Mouse (Mus musculus) hindbrain, embryonic 10.5 days (tissue): ENCODE results near the gene Eci2. TPM values are rescaled to one million over a fixed set of nuclear protein-coding genes. Genes with fewer than 3 reads are reported as not detected.
"Not testable (repeated sequence)": the region's sequence is repeated elsewhere in the genome, so short reads cannot be mapped to it uniquely, and the experiment has no call there.

Source experiments
- DNase-seq: peaks from one replicate; pipeline ENCODE4 v3.0.0-alpha.2; 2017; ENCODE audit warnings: low spot score
- H3K27ac ChIP-seq: fragments of 300-500 bp; sonication (generic); 2 replicates; pipeline ENCODE4 v1.5.1; 2016; ENCODE audit warnings: mild to moderate bottlenecking, moderate library complexity
- H3K27me3 ChIP-seq: fragments of 300-500 bp; sonication (generic); 2 replicates; pipeline ENCODE4 v1.6.1; 2016; ENCODE audit warnings: mild to moderate bottlenecking; ENCODE audit not compliant: poor library complexity, insufficient read depth, severe bottlenecking
- H3K36me3 ChIP-seq: fragments of 300-500 bp; sonication (generic); 2 replicates; pipeline ENCODE4 v1.6.1; 2016; ENCODE audit warnings: mild to moderate bottlenecking, moderate library complexity
- H3K4me1 ChIP-seq: fragments of 300-500 bp; sonication (generic); replicated peaks from 2 replicates; pipeline ENCODE4 v1.6.1; 2016; ENCODE audit warnings: mild to moderate bottlenecking
- H3K4me3 ChIP-seq: fragments of 300-500 bp; sonication (generic); 2 replicates; pipeline ENCODE4 v1.5.1; 2016; ENCODE audit warnings: mild to moderate bottlenecking, moderate library complexity
- H3K9me3 ChIP-seq: fragments of 300-500 bp; sonication (generic); 2 replicates; pipeline ENCODE4 v1.6.1; 2016; ENCODE audit warnings: mild to moderate bottlenecking, moderate library complexity
- WGBS: fragments of 180-500 bp; shearing (Covaris S2); methylation state at CpG from one replicate; pipeline ENCODE4 v1.1.7; 2016; 5-methylcytosine and 5-hydroxymethylcytosine counted together
- polyA plus RNA-seq: library from polyadenylated mRNA; unstranded; fragments of >200 nt; fragmentation: Nextera tagmentation; extraction: Ambion mirVana; gene quantifications from 2 replicates; pipeline ENCODE4 v1.2.1, GENCODE M21; 2016

Gene Eci2
- polyA plus RNA-seq, 1 experiment from 2014 or later, result 103 TPM

DNA sequence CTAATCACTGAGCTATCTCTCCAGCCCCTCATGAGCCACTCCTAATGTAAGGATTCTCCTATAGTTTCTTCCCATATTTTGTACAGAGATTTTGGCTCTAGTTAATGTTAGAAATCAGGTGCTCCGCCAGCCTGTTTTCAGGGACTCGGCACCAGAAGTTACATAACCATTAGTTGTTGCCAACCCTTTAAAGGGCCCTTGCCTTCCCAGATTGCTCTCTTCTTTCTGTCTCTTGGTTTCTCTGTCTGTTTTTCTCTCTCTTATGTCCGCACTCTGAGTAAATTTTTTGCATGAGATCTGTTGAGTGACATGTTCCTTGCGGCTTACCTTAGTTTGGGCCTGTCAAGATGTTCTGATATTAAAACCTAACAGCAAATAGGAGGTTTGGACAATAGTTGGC, 50.8 kb downstream of the Eci2 start:
- WGBS, result 92% methylated on average over 4 of the region's 4 CpGs
- no peak for DNase-seq
- Histone ChIP-seq H3K27ac (no peak overlapping the region), H3K4me1 (no peaks in the 10 kb centered on the region), H3K36me3 (peaks cover 51% of the 10 kb centered on the region), H3K27me3 (no peaks in the 10 kb centered on the region), H3K4me3 (no peak overlapping the region), H3K9me3 (no peaks in the 10 kb centered on the region)

DNA sequence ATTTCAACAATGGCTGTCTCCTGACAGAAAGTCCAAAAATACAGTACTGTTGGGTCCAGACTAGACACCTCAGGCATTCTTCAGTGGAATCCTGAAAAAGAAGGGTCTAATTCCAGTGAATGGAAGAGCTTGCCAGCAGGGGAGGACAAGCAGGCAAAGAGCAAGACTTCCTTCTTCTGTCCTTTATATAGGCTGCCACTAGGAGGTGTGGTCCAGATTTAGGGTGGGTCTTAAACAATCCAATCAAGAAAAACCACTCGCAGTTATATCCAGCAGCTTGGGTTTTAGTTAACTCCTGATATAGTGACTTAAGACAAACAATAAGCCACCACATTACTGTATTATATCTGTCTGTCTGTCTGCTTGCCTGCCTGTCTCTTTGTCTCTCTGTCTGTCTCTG, 53.1 kb downstream of the Eci2 start:
- Histone ChIP-seq H3K9me3 (no peaks in the 10 kb centered on the region), H3K27ac (no peak overlapping the region), H3K4me1 (no peaks in the 10 kb centered on the region), H3K27me3 (no peaks in the 10 kb centered on the region), H3K4me3 (no peak overlapping the region), H3K36me3 (peaks cover 29% of the 10 kb centered on the region)
- 67% methylated on average over 1 of the region's 1 CpGs for WGBS
- DNase-seq, result no peak

DNA sequence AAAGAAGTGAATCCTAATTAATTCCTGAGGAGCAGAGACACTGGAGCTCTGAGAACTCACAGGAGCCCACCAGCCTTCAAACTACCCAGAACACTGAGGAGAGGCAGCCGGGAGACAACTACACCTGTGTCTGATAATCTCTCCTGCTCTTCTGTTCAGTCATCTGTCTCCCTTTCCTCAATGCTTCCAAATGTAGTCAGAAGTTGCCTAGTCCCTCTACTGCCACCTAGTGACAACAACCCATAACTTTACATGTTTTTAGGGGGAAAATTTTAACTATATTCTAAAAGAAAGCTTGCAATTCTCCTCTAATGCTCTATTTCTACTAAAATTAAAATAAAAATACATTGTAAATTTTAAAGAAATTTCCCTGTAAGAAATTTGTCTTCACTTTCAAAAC, 53.7 kb downstream of the Eci2 start:
- DNase-seq, result no peak
- Histone ChIP-seq H3K9me3 (no peaks in the 10 kb centered on the region), H3K36me3 (peaks cover 22% of the 10 kb centered on the region), H3K4me1 (no peaks in the 10 kb centered on the region), H3K4me3 (no peak overlapping the region), H3K27ac (no peak overlapping the region), H3K27me3 (no peaks in the 10 kb centered on the region)
- 35% methylated on average over 1 of the region's 1 CpGs for WGBS

DNA sequence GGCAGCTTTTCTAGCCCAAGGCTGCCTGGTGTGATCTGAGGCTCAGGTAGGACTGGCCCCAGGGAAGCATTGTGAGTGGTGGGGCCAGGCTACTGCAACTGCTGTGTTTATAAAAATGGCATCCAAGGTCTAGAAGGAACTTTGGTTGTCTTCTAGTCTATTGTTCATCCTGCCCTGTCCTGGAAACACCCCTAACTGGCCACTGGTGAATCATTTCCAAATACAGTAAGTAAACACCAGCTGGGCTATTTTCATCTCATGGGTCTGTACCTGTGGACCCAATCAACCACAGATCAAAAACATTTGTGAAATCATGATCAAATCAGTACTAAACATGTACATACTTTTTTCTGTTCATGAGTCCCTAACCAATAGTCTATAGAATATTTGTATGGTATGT, 54.4 kb downstream of the Eci2 start:
- DNase-seq, H3K27ac ChIP-seq, H3K9me3 ChIP-seq, H3K4me1 ChIP-seq, H3K4me3 ChIP-seq, H3K27me3 ChIP-seq: not testable (repeated sequence)
- peaks cover 16% of the 10 kb centered on the region for H3K36me3 ChIP-seq

DNA sequence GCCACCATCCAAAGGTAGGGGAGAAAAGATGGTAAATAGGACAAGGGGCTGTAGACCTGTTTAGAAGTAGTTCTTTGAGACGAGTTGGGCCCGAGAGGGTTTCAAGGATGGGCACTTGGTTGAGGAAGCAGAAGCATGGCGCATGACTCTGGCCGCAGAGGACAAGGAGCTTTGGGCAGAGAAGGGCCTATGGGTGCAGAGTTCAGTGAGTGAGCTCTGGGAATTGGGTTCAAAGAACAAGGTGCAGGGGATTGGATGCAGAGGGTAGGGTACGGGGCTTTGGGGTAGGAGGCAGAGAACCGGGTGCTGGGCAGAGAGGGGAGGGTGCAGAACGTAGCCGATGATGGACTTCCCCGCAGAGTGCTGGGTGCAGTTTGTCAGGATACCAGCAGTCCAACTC, 61.2 kb downstream of the Eci2 start:
- not testable (repeated sequence) for H3K36me3 ChIP-seq
- peaks cover 37% of the 10 kb centered on the region for H3K27me3 ChIP-seq
- 72% methylated on average over 9 of the region's 9 CpGs for WGBS

DNA sequence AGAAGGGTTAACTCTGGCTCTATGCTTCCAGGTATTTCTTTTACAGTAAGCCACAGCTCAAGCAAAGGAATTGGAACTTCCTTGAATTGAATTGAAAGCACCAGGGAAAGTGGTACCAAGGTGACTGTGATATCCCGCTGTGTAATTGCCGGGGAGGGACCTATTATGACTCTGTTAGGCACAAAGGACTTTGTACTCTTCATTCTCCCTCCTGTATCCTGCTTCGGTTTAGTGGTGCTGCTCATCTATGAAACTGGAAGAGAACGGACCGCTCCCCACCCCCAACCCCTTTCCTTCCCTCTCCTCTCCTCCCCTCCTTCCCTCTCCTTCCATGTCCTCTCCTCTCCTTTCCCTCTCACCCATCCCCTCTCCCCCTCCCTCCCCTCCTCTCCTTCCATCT, 62.0 kb downstream of the Eci2 start:
- Histone ChIP-seq H3K27ac (no peak overlapping the region), H3K4me3 (peak overlapping the region; percentile 58), H3K36me3 (no peaks in the 10 kb centered on the region), H3K9me3 (no peaks in the 10 kb centered on the region), H3K27me3 (peaks cover 37% of the 10 kb centered on the region), H3K4me1 (peaks cover 16% of the 10 kb centered on the region)
- WGBS, result 7% methylated on average over 5 of the region's 5 CpGs
- peak; percentile 2 for DNase-seq

More for the DNA sequence above, 61.2 kb downstream of the Eci2 start:
- H3K27ac ChIP-seq, DNase-seq, H3K4me3 ChIP-seq, H3K9me3 ChIP-seq: not testable (repeated sequence)
- peaks cover 16% of the 10 kb centered on the region for H3K4me1 ChIP-seq

DNA sequence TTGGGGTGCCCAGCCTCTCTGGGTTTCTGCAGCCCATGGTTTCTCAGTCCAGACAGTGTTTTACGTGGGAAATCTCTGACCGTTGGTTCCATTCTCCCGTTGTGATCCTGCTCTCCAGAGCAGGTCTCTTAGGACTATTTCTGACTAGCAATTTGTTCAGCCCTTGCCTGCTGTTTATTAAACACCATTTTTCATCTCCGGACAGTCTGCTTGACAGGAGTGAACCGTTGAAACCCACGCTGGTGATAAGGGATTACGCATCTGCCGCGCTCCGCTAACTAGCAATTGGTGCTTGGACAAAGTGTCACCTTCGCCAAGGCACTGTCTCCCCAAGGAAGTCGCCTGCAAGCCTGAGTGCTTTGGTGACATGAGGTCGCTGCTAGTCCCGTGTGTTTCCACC, 62.5 kb downstream of the Eci2 start:
- Histone ChIP-seq H3K27me3 (peaks cover 37% of the 10 kb centered on the region), H3K27ac (no peak overlapping the region), H3K4me1 (peaks cover 16% of the 10 kb centered on the region), H3K4me3 (peak overlapping the region; percentile 58), H3K9me3 (no peaks in the 10 kb centered on the region), H3K36me3 (no peaks in the 10 kb centered on the region)
- peak; percentile 25 for DNase-seq
- WGBS, result 4% methylated on average over 14 of the region's 14 CpGs

DNA sequence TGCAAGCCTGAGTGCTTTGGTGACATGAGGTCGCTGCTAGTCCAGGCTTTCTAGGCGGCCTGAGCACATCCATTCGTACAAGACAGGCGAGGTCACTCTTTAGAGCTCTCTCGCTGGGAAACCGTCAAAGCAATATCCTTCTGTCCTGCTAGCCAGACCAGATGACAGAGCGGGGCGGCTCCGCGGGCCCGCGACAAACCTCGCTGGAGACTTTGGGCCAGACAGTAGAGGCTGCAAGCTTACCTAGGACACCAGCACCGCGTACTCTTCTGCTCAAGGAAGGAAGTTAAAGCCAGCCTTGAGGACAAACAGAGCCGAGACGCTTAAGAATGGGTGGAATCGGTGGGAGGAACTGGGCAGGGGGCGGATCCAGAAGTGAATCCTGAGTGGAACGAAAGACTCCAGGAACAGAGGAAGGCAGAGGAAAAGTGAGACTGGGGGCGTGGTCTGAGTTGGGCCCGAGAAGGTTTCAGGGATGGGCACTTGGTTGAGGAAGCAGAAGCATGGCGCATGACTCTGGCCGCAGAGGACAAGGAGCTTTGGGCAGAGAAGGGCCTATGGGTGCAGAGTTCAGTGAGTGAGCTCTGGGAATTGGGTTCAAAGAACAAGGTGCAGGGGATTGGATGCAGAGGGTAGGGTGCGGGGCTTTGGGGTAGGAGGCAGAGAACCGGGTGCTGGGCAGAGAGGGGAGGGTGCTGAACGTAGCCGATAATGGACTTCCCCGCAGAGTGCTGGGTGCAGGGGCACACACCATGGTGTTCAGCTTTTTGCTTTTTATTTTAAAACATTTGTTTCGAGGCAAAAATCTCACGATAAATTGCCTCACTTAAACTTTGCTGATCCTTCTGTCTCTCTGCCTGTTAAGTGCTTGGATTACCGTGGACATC, 63.1 kb downstream of the Eci2 start, which contains the start of gene Eci3:
Gene Eci3, minus strand, starts transcription at position 300 of the 887 bp plus-strand sequence.
- Histone ChIP-seq H3K4me3 (peak within 1 kb of the TSS; percentile 58), H3K4me1 (peaks cover 16% of the 10 kb centered on the region), H3K36me3 (no peaks in the 10 kb centered on the region), H3K9me3 (peaks cover 3% of the 10 kb centered on the region; the same call in 1 of the 2 replicates), H3K27me3 (peaks cover 37% of the 10 kb centered on the region), H3K27ac (0 out of 2 replicates have a peak within 1 kb of the TSS, but pooled peaks have one; percentile 45)
- peak; percentile 46 for DNase-seq
- 2% methylated on average over 32 of the region's 32 CpGs for WGBS

DNA sequence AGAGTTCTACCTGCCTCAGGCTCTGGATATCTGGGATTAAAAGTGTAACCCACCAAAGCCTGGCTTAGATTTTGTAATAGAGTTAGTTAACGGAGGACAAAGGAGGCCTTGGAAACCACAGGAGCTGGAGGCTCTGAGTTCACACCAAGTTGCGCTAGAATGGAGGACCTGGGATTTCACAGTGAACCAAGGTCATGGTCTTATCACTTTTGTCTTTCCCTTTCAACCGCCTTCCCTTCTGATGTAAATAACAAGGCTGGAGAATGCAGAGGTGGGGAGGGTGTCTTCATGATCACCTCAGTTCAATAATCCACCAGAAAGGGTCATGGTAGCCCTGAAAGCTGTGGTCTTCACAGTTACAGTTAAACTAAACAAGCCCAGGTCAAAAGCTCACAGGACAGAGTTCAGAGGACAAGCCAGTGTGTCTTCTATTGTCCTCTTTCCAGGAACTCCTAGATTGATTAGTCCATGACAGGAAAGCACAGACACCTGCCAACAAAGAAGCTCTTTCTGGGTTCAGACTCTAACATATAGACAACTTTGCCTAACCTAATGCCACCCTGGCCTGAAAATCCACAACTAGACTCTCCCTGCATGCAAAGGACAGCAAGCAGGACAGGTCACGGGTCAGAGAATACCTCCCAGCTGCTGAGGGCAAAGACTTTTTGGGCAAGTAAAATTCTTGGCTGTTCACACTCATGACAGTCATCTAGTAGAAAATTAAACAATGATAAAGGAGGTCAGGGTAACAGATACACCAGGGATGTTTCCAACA, 65.7 kb downstream of the Eci2 start:
- Histone ChIP-seq H3K4me1 (peaks cover 16% of the 10 kb centered on the region), H3K4me3 (no peak overlapping the region), H3K9me3 (peaks cover 3% of the 10 kb centered on the region; the same call in 1 of the 2 replicates), H3K27me3 (peaks cover 35% of the 10 kb centered on the region), H3K36me3 (no peaks in the 10 kb centered on the region), H3K27ac (no peak overlapping the region)
- WGBS, result 83% methylated on average over 4 of the region's 4 CpGs
- no peak for DNase-seq

DNA sequence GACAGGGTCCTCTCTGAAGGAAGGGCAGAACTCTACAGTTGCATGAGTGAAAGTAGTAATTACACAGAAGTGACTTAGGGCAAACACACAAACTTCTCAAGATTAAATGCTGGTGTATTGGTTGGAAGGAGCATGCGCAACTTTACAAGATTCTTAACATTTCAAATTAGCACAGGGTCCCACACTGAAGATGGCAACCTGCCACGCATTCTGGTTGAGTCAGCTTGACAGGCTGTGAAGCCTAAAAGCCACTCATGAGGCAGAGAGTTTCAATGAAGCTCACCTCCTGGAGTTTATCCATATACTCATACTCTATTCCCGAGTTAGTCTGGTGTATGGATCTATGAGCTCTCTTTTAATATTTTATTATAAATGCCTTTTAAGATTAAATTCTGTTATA, 68.7 kb downstream of the Eci2 start:
- WGBS, result 87% methylated on average over 3 of the region's 3 CpGs
- not testable (repeated sequence) for H3K4me3 ChIP-seq, DNase-seq, H3K27me3 ChIP-seq, H3K36me3 ChIP-seq, H3K9me3 ChIP-seq, H3K4me1 ChIP-seq, H3K27ac ChIP-seq

DNA sequence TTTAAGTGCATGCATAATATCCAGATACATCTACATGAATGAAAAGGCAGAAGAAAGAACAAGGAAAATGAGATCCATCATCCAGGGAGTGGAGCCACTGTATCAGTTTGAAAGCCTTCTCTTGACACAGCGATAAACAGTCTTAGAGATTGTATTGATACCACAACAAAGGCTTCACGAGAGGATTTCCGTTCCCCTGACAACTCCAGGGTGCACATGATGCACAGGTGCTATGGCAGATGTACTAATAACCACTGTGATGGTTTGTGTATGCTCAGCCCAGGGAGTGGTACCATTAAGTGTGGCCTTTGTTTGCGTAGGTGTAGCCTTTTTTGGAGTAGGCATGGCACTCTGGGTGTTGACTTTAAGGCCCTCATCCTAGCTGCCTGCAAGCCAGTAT, 70.0 kb downstream of the Eci2 start:
- WGBS, result 87% methylated on average over 4 of the region's 4 CpGs

DNA sequence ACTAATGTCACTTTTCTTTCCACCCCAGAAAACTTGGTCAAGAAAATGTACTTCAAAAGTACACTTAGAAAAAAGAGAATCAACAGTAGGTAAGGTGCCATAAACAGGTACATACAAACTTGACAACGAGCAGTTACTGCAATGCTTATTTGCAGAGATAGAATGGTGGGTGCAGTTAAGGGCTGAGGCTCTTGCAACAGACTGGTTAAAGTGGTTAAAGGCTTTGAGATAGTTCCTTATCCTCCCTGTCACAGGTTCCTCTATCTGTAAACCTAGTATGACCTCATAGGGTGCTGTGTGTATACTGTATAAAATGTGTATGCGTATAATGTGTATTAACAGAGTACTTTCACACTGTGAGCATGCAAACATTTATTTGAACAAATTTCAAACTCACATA, 75.5 kb downstream of the Eci2 start:
- not testable (repeated sequence) for H3K9me3 ChIP-seq, H3K36me3 ChIP-seq, DNase-seq, H3K4me3 ChIP-seq, H3K27ac ChIP-seq, H3K4me1 ChIP-seq, H3K27me3 ChIP-seq
- WGBS, result 94% methylated on average over 2 of the region's 2 CpGs

More for the DNA sequence above, 70.0 kb downstream of the Eci2 start:
- no peak for DNase-seq
- peaks cover 3% of the 10 kb centered on the region; the same call in 1 of the 2 replicates for H3K9me3 ChIP-seq
- no peaks in the 10 kb centered on the region for H3K36me3 ChIP-seq
- no peak overlapping the region for H3K27ac ChIP-seq
- no peaks in the 10 kb centered on the region for H3K4me1 ChIP-seq
- no peak overlapping the region for H3K4me3 ChIP-seq
- H3K27me3 ChIP-seq, result no peaks in the 10 kb centered on the region

DNA sequence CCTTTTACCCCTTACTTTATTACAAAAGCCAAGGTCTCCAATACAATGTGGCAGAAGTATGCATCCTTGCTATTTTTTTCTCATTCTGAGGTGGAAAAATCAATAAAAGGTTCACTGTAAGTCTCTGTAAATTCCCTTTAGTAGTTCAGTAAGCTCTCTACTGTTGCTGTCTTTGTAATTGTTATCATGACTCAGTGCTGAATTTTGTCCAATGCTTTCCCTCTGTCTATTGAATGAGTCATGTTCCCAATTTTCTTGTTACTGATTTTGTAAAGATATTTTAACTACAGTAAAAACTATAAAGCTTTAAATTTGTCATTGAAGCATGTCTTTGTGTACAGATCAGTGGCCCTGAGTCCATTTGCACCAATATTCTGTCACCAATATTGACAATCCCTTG, 84.5 kb downstream of the Eci2 start:
- no peak for DNase-seq
- Histone ChIP-seq H3K27me3 (no peaks in the 10 kb centered on the region), H3K27ac (no peak overlapping the region), H3K36me3 (no peaks in the 10 kb centered on the region), H3K4me1 (no peaks in the 10 kb centered on the region), H3K4me3 (no peak overlapping the region), H3K9me3 (no peaks in the 10 kb centered on the region)
